In the genomic region with DNA sequence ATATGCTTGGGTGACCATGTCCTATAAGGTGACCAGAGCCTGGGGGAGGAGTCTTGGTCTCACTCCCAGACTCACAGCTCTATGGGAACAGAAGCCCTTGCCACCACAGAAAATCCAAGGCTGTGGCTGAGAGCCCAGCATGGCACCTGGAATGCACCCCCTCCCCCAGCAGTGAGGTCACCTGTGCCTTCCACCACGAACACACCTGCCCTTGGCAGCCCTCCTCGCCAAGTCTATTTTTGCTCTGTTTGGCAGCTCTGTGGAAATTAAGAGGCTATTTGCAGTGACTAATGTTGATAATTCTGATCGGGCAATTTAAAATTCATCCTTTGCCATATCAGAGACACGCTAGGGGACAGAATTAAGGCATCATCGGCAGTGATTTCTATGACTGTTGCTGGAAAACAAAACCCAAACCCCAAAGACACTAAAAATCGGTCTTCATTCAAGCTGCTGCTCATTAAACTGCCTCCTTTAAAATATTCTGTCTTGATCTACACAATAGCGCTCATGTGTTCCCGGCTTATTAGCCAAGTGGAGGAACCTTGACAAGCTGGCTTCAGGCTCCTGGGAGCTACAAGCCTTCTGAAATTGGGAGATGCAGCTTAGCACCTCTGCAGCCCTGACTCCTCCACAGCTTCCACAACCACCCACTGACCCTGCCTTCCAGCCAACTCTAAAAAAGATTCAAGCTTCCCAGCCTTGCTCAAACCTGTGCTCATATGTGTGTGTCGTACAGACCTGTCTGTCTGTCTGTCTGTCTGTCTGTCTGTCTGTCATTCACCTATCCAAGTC, we compare ENCODE assay signal across 19 mouse cellular contexts.
DNase-seq lines count a peak whose midpoint lies in the region; ATAC-seq and TF ChIP-seq lines count a peak whose summit lies in the region.
"Had no signal": no experiment of that assay in that cellular context is flagged by ENCODE, and none has a peak within 500 bp of the region (broad histone marks: within the 10 kb centered on the region; RNA-seq: fewer than 3 reads in every experiment).

No protein-coding gene starts in this region.

- ATAC-seq in megakaryocyte progenitor cell, adult 5-6 weeks (replicated peaks; ENCODE audit: poor library complexity) = no peak
- ATAC-seq: forebrain, embryonic 14.5 days had no signal

- TF ChIP-seq CTCF in layer of hippocampus, adult 2 months (conservative IDR thresholded peaks at IDR 0.05) = no peak

- peak overlapping the region; percentile 70 for H3K27ac ChIP-seq in layer of hippocampus, adult 2 months
- H3K27ac ChIP-seq: embryonic facial prominence, embryonic 13.5 days; hindbrain, embryonic 12.5 days; liver, embryonic 14.5 days; lung, embryonic 15.5 days; macrophage; neural tube, embryonic 12.5 days had no signal

- H3K4me3 ChIP-seq in layer of hippocampus, adult 2 months = no peak overlapping the region
- H3K4me3 ChIP-seq: embryonic facial prominence, embryonic 13.5 days; hindbrain, embryonic 12.5 days; lung, embryonic 15.5 days; neural tube, embryonic 12.5 days had no signal

- peak; percentile 15 to 56 for DNase-seq in frontal cortex, adult 2 months (ENCODE audit: extremely low spot score in 1 of 2, low spot score in 1 of 2)
- no peak for DNase-seq in frontal cortex, postnatal 10 days (ENCODE audit: low spot score in 2 of 2)
- no peak for DNase-seq in layer of hippocampus, adult 2 months (ENCODE audit: low spot score in 2 of 2)
- no peak for DNase-seq in layer of hippocampus, postnatal 10 days (ENCODE audit: low spot score in 2 of 2)
- peak; percentile 39 for DNase-seq in cerebellum, adult 11-12 months
- DNase-seq in cerebellum, postnatal 14 days = peak; percentile 73 to 74
- no peak for DNase-seq in urinary bladder, adult 18-20 months (ENCODE audit: low spot score in 2 of 2)
- DNase-seq: adrenal gland, postnatal 25 days; kidney, postnatal 36 days; layer of hippocampus, adult 9-11 months; thymus, adult 2 months had no signal

Comparison
In these comparisons a context has a peak if more than half of its experiments do, and no peak if none do; other contexts are left out.
1. DNase-seq: peak in frontal cortex, adult 2 months (2 of 2), cerebellum, adult 11-12 months (single experiment) and cerebellum, postnatal 14 days (2 of 2); none in frontal cortex, postnatal 10 days (0 of 2), layer of hippocampus, adult 2 months (0 of 2), layer of hippocampus, postnatal 10 days (0 of 2) and urinary bladder, adult 18-20 months (0 of 2).